Mouse (Mus musculus): ENCODE measurements around the gene Trub1.

Trub1 gene

DNA sequence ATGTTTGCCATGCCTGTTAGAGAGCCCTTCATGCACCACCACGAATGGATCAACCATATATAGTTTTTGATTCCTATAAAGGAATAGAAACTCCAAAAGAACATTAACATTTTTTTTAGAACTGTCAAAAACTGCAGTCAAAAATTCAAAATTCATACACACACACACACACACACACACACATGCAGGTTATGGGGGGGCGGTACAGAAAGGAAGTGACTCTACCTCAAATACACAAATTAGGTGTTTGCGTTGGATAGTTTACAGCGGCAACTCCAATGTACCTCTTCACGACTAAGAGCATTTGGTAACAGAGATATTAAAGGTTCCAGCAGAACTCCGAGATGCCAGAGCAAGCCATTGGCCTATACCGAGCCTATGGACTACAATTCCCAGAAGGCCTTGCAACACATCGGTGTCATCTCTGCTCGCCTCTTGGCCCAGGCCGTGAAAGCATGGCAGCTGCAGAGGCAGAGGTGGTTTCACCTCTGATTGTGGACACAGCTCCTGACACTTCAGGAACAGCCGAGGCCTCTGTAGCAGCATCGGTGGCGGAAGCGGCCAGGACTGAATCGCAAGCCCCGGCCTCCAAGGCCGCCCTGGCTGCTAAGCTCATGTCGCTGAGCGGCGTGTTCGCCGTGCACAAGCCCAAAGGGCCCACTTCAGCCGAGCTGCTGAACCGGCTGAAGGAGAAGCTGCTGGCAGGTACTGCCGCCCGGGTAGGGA lies at the start of gene Trub1:
Trub1 (plus strand) TSS at position 421 of the 726 bp plus-strand sequence.
- DNase-seq (ENCODE audit: low spot score), result peak; percentile 85

DNA sequence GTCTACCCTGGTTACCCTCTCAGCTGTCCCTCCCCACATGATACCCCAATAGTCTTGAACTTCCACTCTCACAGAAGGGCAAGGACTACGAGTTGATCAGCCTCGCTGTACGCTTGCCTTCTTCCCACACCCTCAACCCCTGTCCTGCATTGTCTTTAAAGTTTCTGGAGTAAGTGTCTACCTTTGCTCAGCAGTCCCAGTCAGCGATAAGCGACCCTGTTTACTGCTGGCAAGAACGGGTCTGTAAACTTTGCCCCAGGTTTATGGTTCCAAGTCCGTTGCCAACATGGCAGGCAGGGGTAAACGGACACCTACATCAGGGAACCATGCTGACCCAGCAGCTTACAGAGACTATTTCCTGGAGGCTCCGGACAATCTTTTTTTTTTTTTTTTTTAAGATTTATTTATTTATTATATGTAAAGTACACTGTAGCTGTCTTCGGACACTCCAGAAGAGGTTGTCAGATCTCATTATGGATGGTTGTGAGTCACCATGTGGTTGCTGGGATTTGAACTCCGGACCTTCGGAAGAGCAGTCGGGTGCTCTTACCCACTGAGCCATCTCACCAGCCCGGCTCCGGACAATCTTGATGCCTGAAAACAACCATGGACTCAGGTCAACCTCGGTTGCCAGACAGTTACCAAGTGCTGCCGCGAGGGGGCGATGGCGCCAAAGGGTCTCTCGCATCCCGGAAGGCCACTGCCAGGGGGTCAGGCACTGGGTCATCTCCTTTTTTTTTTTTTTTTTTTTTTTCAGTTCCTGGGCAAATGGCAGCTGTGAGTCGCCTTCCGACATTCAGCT lies 48.8 kb upstream of the Trub1 start:
- DNase-seq (ENCODE audit: low spot score), result peak; percentile 39

DNA sequence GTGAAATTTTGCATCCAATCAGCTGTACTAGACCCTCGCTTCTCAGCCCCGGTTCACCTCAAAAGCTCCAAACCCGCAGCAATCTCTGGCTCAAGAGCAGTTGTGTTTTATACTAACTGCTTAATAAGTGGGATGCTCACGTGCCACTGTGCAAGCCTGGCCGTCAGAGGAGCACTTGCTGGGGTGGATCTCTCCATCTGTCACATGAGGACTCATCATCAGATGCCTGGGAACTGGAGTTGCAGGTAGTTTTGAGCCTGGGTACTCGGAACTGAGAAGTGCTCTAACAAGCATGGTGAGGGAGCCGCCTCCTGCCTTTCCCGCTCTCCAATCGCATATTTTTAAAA lies 48.2 kb upstream of the Trub1 start:
- DNase-seq (ENCODE audit: low spot score), result no peak

DNA sequence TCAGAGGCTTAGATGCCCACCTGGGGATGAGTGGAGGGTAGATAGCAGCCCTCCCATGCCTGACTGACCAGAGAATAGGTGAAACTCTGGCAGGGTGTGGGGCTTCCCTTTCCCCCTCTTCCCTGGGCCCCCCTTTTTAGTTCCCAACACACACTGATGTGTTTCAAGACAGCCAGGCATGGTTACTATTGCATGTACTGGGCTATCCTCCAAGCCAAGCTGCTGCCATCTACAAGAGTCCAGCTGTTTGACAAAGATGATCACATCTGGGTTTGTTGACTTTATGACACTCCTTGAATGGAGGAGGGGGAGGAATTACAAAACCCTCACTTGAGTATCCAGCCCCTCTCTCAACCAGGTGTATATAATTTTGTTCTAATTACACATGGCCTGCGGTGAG lies 44.8 kb upstream of the Trub1 start:
- DNase-seq (ENCODE audit: low spot score), result no peak

DNA sequence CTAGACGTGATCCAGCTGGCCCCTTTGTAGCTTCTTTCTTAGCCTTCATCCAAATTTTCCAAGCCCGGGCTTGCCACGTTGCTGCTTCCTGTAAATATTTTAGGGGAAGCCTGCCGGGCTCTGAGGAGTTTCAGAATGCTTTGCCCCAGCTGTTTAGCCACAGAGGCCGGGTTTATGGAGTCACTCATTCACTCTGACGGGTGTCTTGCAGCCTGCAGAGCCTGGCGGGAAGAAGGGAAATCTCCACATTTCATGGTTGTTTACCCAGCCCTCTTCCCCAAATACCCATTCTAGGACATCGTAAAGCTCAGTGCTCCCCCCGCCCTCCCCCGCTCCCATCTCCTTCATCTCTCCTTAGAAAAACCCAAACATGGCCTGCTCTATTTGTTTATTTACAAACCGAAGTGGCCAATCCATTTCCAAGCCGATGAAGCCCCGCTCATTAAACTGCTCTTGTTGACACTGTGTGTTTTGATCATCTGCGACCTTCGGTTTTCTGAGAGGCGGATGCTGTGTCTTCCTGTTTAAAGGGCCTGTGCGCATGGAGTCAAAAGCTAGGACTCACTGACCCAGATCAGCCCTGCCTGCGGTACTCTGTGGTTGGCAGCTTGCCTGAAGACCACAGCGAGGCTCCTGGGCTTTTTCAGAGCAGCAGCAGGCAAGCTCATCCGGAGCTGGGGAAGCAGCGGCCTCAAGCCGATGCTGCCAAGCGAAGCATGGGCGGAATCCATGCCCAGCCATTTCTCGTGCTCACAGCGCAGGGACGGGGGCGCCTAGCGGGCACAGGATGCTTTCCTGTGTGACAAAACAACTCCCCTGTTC lies 41.1 kb upstream of the Trub1 start:
- peak; percentile 65 for DNase-seq (ENCODE audit: low spot score)

DNA sequence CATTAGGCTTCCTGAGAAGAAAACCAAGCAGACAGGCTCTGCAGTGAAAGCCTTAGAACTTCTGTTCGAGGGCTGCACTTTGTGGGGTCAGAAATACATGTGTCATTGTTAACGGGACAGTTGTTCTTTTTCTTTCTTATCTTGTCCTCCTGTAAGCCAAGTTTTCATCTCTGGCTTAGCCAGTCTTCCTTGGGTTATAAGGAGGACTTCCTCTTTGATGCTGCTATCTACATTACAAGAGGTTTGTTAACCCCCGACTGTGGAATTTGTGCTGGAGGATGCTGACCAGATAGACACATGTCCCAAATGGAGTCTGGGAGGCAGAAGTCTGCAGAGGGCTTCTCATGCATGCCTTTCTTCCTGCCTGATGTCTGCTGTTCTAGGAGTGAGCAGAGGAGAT lies 39.5 kb upstream of the Trub1 start:
- no peak for DNase-seq (ENCODE audit: low spot score)

DNA sequence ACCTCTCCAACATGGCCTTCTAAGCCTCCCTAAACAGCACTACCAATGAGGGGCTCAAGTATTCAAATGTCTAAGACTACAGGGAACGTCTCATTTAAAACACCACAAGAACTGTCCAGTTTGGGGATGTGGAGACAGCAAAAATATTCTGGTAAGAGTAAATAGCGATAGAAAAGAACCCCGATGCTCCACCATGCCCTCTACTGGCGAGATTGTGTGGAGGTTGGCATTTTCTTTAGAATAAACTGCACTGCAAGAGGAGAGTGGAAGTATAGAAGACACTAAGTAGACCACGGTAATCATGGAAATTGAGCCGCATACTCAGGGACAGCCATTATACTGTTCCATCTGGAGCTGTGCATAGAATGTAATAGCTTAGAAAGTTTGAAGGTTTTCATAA lies 38.8 kb upstream of the Trub1 start:
- peak; percentile 34 for DNase-seq (ENCODE audit: low spot score)

DNA sequence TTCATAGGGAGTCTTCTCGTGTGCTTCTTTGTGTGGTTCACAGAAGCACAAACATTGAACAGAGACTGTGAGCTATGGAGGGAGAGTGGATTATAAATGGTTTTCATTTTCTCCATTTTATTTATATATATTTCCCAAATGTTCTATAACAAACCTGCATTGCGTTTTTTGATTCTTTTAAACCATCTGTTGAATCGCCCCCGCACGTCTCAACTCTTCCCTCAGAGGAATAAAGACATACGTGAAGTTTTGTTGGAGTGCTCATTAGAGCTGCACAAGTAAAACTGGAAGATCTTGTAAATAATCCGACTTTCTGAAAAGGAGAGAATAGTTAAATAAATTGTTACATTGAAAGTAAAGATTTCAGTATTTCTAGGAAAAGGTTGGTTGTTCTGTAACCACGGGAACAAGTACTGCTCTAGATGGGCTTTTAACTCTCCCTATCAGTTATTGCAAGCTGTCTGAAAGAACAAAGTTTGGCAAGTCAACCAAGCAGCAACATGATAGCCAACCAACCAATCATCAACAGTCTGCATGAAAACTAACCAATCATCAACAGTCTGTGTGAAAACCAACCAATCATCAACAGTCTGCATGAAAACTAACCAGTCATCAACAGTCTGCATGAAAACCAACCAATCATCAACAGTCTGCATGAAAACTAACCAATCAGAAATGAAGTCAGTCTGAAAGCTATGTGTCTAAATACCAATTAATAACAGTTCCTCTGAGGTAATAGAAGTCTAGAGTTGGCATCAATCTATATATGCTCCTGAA lies 37.5 kb upstream of the Trub1 start:
- DNase-seq (ENCODE audit: low spot score), result no peak

DNA sequence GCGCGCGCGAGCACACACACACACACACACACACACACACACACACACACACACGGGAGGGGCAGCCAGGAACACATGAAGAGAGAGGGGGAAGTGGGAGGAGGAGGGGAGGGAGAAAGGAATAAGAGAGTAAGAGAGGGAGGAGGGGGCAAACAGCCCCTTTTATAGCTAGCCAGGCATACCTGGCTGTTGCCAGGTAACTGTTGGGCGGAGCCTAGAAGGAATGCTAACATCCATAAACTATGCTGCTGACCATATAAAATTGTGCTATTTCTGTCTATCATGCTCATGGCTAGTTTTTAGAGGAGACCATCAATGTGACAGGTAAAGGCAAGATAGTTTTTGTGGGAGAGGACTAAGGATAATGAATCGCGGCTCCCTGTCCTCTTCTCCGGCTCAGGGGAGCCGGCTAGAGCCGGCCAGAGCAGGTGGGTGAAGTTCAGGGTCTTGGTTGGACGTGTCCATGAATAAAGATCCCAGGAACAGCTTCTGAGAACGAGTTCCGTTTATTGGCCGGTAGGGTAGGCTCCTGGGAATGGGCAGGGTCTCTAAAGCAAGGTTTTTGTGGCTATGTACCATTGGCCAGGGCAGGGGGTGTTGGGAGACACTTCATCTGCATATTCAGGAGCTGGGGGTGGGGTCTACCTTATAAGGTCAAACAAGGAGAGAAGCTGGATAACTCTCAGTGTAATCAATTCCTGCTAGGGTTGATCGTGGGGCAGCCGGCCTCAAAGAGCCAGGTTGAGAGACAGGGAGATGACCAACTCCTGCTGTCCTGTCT lies 34.7 kb upstream of the Trub1 start:
- no peak for DNase-seq (ENCODE audit: low spot score)

DNA sequence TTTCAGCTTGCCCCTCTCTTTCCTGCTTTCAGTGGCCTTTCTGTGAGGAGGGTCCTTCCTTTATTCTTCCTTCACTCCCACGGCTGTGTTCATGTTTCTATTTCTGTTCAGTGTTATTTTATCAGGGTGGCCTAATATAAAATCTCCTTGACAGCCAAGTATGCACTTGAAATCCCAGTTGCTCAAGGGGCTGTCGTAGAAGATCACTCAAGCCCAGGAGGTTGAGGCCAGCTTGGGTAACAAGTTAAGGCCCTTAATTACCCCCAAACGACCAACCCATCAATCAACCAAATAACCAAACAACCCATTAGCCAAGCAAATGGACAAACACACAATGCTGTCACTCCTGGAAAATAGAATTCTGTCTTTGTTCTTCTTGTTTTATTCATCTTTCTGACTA lies 29.3 kb upstream of the Trub1 start:
- DNase-seq (ENCODE audit: low spot score), result no peak

DNA sequence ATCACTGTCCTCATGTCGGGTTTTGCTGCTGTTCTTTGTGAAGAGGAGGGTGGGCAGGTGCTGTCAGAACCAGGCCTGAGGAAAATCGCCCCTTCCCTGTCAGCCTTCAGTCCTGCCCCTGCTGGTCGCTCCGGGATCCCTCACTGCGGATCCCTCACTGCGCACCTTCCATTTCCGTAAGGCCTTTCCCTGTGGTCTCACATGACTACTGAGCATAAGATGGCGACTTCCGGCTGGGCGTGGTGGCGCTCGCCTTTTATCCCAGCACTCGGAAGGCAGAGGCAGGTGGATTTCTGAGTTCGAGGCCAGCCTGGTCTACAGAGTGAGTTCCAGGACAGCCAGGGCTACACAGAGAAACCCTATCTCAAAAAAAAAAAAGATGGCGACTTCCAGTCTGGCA lies 27.4 kb upstream of the Trub1 start:
- no peak for DNase-seq (ENCODE audit: low spot score)

DNA sequence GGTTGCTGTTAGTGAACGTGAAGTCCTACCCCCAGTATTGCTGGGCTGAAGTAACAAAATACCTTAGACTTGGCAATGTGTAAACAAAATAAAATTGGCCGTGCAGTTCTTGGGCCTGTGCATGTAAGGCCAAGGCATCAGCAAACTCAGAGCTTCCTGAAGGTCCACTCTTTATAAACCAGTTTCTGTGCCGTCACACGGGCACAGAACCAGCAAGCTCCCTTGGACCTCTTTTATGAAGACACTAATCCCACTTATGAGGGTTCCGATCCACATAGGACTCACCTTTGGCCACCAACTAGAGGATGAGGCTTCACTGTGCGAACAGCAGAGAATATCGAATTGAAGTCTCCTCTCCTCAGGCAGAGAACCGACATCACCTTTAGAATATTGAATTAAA lies 25.9 kb upstream of the Trub1 start:
- DNase-seq (ENCODE audit: low spot score), result no peak

DNA sequence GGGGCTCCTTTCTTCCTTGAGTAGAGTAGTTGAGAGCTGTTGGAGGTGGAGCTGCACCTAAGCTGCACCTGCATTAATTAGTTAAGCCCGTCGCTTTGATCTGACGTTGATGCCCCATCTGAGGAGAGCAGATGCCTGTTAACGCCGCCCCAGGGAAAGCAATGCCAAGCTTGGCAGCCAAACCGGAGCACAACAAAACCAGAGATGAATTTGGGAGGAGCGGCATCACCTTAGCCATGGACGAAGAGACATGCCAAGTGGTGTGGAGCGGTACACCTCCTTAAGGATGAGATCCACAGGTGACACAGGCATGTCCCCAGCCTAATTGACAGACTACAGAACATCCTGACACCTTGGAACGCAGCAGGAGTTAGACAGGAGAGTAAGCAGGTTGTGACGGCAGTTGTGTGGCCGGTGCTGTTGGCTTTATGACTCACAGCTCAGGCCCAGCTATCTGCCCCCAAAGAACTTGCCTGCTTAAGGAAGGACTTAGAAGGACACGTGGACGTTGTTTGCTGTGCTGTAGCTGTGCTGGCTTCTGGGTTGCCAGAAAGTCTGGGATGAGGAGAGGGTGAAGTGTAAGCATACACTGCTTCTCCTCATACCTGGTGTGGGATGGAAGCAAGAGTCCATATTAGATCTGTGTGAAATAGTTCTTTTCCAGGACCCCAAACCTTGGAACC lies 24.8 kb upstream of the Trub1 start:
- DNase-seq (ENCODE audit: low spot score), result no peak

DNA sequence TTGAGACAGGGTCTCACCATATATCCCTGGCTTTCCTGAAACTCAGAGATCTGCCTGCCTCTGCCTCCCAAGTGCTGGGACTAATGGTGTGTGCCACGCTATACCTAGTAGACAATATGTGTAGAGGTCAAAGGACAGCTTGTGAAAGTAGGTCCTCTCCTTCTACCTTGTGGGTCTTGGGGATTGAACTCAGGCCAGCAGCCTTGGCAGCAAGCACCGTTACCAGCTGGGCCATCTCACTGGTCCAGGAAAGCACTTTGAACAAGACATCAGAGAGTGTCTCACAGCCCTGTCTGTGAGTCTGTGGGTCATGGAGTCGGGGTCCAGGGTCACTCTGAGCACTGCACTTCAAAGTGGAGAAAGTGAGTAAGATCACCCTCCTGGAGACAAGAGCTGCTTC lies 24.1 kb upstream of the Trub1 start:
- DNase-seq (ENCODE audit: low spot score), result no peak

DNA sequence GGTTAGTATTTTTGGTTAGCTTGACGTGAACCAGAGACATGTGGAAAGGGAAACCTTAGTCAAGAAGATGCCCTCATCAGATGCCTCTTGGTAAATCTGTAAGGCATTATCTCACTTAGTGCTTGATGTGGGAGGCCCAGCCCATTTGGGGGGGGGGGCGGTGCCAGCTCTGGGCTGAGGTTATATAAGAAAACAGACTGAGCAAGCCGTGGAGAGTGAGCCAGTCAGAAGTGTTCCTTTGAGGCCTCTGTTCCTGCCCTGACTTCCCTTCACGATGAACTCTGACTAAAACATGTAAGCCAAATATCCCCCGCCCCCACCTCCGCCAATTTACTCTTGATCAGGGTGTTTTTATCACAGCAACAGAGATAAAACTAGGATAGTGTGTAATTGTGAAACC lies 22.8 kb upstream of the Trub1 start:
- peak; percentile 86 for DNase-seq (ENCODE audit: low spot score)

DNA sequence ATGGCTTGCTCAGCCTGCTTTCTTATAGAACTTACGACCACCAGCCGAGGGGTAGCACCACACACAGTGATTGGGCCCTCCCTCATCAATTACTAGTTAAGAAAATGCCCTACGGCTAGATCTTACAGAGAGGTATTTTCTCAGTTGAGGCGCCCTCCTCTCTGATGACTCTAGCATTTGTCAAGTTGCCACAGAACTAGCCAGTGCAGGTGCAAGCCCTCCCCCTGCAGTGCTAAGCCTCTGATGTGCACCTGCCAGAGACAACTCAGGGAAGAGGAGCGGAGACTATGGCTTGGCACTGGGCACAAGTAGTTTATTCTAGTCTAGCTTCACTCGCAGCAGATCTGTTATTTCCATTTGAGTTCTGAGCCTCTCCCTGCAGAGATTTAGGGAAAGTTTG lies 21.2 kb upstream of the Trub1 start:
- DNase-seq (ENCODE audit: low spot score), result no peak

DNA sequence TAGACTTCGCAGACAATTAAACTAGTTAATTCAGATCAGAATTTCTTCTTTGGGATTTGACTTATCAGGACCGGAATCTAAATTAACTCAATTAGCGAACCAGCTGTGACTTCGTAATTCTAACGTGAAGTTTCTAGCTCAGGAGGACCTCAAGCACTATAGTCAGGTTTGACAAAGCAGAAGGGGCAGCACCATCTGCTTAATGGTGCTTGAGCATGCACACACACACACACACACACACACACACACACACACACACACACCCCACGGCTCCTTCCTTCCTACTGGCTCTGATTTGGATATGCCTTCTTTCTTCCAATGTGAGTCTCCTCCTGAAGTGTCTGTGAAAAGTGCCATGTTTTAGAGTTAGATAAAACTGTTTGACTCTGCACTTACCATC lies 18.7 kb upstream of the Trub1 start:
- no peak for DNase-seq (ENCODE audit: low spot score)

DNA sequence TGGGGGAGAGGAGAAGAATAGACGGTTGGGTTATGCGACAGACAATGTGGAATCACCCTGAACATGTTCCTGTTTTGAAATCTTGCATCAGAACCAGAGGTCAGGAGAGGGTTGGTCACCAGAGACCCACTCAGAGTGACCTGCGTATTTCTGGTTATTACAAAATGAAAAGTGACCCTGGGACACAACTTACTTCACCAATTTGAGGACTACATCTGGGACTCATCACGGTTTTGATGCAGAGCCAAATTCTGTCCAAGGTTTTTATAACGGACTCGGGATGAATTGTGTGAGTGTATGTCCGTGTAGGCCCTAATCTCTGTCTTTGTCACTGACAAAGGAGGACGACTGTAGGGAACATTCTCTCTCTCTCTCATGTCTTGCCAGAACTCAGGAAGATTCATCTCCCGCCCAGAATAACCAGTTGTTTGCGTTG lies 16.1 kb upstream of the Trub1 start:
- DNase-seq (ENCODE audit: low spot score), result no peak

DNA sequence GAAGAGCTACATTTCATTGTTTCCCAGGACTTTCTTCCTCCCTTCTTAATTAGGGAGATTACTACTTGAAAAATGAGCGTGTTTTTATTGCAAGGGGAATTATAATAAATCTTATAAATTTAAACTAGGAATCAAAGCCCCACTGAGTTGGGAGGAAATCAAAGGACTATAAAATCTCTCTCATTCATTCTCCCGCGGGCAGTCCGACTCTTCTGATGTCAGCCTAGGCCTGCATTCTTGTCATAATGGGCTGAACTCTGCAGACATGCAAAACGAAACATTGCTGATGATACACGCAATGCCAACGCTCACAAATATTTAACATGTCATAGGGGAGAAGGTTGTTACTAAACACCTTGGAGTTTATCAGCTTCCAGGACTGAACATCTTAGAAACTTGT lies 15.7 kb upstream of the Trub1 start:
- DNase-seq (ENCODE audit: low spot score), result no peak

DNA sequence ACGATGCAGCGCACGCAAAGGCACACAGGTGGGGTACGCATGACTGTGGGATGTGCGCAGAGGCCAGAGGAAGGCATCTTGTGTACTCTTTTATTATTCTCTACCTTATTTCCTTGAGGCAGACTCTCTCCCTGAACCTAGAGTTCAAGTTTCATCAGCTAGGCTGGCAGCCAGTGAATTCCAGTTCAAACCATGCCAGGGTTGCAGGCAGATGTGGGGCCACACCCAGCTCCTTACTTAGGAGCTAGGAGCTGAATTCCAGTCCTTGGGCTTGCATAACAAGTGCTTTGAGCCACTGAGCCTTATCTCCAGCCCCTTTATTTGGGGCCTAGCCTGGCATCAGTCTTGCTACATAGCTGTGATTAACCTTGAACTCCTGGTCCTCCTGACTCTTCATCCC lies 13.4 kb upstream of the Trub1 start:
- DNase-seq (ENCODE audit: low spot score), result no peak

DNA sequence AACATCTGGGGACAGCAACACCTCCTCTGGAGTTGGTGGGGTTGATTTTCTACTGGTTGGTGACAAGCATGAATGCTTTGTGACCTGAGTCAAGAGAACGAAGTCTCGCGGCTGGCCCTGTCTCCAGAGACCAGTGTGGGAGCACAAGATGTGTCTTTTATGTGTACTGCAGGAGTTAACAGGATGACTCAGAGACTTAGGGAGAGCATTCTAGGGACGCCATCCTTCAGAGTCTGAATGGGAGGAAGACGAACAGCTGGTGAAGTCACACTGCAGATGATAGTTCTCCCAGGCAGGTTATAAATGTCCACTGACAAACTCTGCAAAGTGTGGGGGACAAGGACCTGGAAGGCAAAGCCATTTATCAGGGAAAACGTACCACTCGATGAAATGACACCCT lies 11.2 kb upstream of the Trub1 start:
- no peak for DNase-seq (ENCODE audit: low spot score)
